Mouse (Mus musculus): ENCODE data around the gene Mical3.

DNA sequence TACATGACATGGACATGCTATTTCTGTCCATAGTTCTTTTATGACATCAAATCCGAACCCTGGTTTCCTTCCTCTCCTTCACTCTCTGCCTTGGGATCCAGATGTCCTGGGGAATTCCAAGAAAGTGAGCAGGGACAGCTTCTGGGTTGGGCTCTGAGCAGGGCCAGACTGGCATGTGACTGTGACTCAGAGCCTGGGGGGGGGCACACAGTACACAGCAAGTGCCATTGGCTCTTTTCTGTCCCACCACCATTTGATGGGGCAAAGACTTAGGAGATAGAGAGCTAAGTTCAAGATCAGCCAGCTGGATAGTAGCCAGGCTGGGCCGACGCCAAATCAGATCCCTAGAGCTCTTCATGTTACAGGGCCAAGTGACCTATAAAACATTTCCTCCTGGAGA is 203.0 kb downstream of the Mical3 start:
- TF ChIP-seq CHD2 (IDR thresholded peaks at IDR 0.05; ENCODE audit: low read depth, low read length) (no peak), MAFK (IDR thresholded peaks at IDR 0.05; ENCODE audit: insufficient read depth, low read depth, low read length) (no peak), HCFC1 (IDR thresholded peaks at IDR 0.05; ENCODE audit: borderline replicate concordance, insufficient read depth, low read length) (no peak)

All from ES-E14 (cell line).